Mouse (Mus musculus) cerebral cortex, adult 2 months (tissue): ENCODE measurements around the gene Nop58.

Source experiments
- WGBS: fragments of 180-500 bp; shearing (Covaris S2); methylation state at CpG from one replicate; pipeline ENCODE4 v1.1.7; 2018; 5-methylcytosine and 5-hydroxymethylcytosine counted together

Nop58 gene

GRCm38 (mm10) chr1:59684819-59685755 lies at the start of gene Nop58:
Nop58 (plus strand) TSS chr1:59684971.
- WGBS: under 1% methylated on average over 49 of the region's 49 CpGs

- WGBS: 80% methylated on average over 1 of the region's 1 CpGs
Measured at GRCm38 (mm10) chr1:59636349-59636748, 48.4 kb upstream of the Nop58 start.

- WGBS: 68% methylated on average over 3 of the region's 3 CpGs
Measured at GRCm38 (mm10) chr1:59638371-59638770, 46.4 kb upstream of the Nop58 start.

GRCm38 (mm10) chr1:59642488-59642887 lies 42.3 kb upstream of the Nop58 start:
- WGBS: 90% methylated on average over 1 of the region's 1 CpGs

GRCm38 (mm10) chr1:59646502-59646901 lies 38.3 kb upstream of the Nop58 start:
- WGBS: 90% methylated on average over 2 of the region's 2 CpGs

- whole genome bisulfite sequencing: 98% methylated on average over 3 of the region's 3 CpGs
Measured at GRCm38 (mm10) chr1:59651201-59651819, 33.5 kb upstream of the Nop58 start.

GRCm38 (mm10) chr1:59653243-59653911 lies 31.4 kb upstream of the Nop58 start:
- 94% methylated on average over 3 of the region's 3 CpGs for WGBS

GRCm38 (mm10) chr1:59656244-59657171 lies 28.3 kb upstream of the Nop58 start:
- WGBS: 77% methylated on average over 7 of the region's 7 CpGs

GRCm38 (mm10) chr1:59663456-59664135 lies 21.2 kb upstream of the Nop58 start:
- WGBS: 79% methylated on average over 3 of the region's 3 CpGs

GRCm38 (mm10) chr1:59668871-59669270 lies 15.9 kb upstream of the Nop58 start:
- 72% methylated on average over 2 of the region's 2 CpGs for WGBS

- under 1% methylated on average over 53 of the region's 54 CpGs for WGBS
Measured at GRCm38 (mm10) chr1:59669962-59670630, 14.7 kb upstream of the Nop58 start.

- WGBS: under 1% methylated on average over 36 of the region's 36 CpGs
Measured at GRCm38 (mm10) chr1:59670641-59671168, 14.1 kb upstream of the Nop58 start, which contains the start of gene Sumo1. Sumo1 (minus strand) TSS chr1:59670834.

- WGBS: 99% methylated on average over 2 of the region's 2 CpGs
Measured at GRCm38 (mm10) chr1:59673661-59674060, 11.1 kb upstream of the Nop58 start.

GRCm38 (mm10) chr1:59683926-59684818 lies 599 bp upstream of the Nop58 start:
- WGBS: 8% methylated on average over 11 of the region's 11 CpGs

GRCm38 (mm10) chr1:59687493-59687892 lies 2.7 kb downstream of the Nop58 start:
- 62% methylated on average over 1 of the region's 1 CpGs for WGBS

- WGBS: 95% methylated on average over 5 of the region's 5 CpGs
Measured at GRCm38 (mm10) chr1:59690467-59690866, 5.7 kb downstream of the Nop58 start.

GRCm38 (mm10) chr1:59697751-59698150 lies 13.0 kb downstream of the Nop58 start:
- WGBS: 79% methylated on average over 5 of the region's 5 CpGs

- WGBS: 91% methylated on average over 3 of the region's 3 CpGs
Measured at GRCm38 (mm10) chr1:59698207-59698606, 13.4 kb downstream of the Nop58 start.

GRCm38 (mm10) chr1:59701766-59702165 lies 17.0 kb downstream of the Nop58 start:
- 91% methylated on average over 1 of the region's 1 CpGs for WGBS
